Mouse (Mus musculus) bone marrow macrophage, adult 2 months (primary cell): ENCODE data around the gene Prrx2.

ENCODE experiments used
- CTCF ChIP-seq: IDR thresholded peaks from 2 replicates; pipeline ENCODE4 v1.5.1; 2012; ENCODE audit warnings: low read depth, mild to moderate bottlenecking, low read length, moderate library complexity
- POLR2A ChIP-seq: IDR thresholded peaks from 2 replicates; pipeline ENCODE4 v1.6.1; 2012; ENCODE audit warnings: mild to moderate bottlenecking, low read depth, low read length, borderline replicate concordance

DNA sequence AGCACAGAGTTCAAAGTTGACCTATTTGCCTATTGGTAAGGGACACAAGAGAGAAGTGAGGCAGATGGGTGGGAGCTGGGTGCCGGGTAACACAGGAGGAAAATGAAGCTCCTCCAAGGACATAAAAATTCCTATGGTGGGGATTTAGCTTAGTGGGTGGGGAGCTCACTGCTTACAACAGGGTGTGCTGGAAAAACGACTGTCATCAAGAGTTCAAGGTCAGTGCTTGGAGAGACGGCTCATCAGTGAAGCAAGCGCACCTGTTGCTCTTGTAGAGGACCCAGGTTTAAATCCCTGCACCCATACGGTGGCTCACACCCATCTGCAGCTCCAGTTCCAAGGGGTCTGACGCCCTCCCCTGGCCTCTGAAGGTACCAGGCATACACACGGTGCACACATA, 59.2 kb downstream of the Prrx2 start:
- TF ChIP-seq POLR2A (no peak), CTCF (no peak)
